In the genomic region with DNA sequence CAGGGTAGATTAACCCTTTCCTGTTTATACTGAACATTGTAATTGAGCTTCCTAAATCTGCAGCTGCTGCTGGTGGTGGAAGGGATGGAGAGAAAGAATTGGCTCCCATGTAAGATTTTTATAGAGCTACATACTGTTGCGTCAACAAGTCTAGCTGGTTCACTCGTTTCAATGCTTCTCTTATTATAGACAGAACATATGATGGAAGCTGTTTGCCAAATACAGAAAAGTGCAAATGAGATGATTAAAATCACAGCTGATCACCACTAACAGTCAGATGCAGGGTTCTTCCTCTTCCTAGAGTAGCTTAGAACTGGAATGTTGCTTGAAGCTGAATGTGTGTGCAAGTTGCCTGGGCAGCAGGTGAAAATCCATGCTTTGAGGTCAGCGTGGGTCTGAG, we compare ENCODE assay signal across 18 mouse cellular contexts.
"Had no signal": no experiment of that assay in that cellular context is flagged by ENCODE, and none has a peak within 500 bp of the region (broad histone marks: within the 10 kb centered on the region; RNA-seq: fewer than 3 reads in every experiment).

No protein-coding gene starts in this region.

- H3K9me3 ChIP-seq: limb, embryonic 13.5 days; liver, embryonic 12.5 days; liver, embryonic 15.5 days; lung, embryonic 15.5 days; megakaryocyte, embryonic 14.5 days; midbrain, embryonic 10.5 days had no signal

- H3K4me3 ChIP-seq: left cerebral cortex, adult 2 months; limb, embryonic 13.5 days; liver, embryonic 12.5 days; liver, embryonic 15.5 days; lung, embryonic 15.5 days; megakaryocyte, embryonic 14.5 days; midbrain, embryonic 10.5 days had no signal

- H3K27me3 ChIP-seq: liver, embryonic 15.5 days had no signal

- H3K27ac ChIP-seq: kidney, postnatal 0 days; left cerebral cortex, adult 2 months; limb, embryonic 13.5 days; liver, embryonic 12.5 days; liver, embryonic 15.5 days; lung, embryonic 15.5 days had no signal

- H3K4me1 ChIP-seq: liver, embryonic 12.5 days; liver, embryonic 15.5 days; megakaryocyte, embryonic 14.5 days had no signal

- H3K36me3 ChIP-seq: limb, embryonic 13.5 days; liver, embryonic 12.5 days; liver, embryonic 15.5 days; lung, embryonic 15.5 days; midbrain, embryonic 10.5 days had no signal

- DNase-seq: kidney, postnatal 25 days; layer of hippocampus, postnatal 36 days; liver; lung, adult 18-20 months; lung, postnatal 10 days; lung, postnatal 36 days; midbrain, embryonic 14.5 days; thymus, adult 2 months; thymus, postnatal 14 days; thymus, postnatal 4 days had no signal

- ATAC-seq: liver, embryonic 12.5 days had no signal

- H3K9ac ChIP-seq: limb, embryonic 13.5 days; liver, embryonic 12.5 days; liver, embryonic 15.5 days; lung, embryonic 15.5 days had no signal

- H3K4me2 ChIP-seq: limb, embryonic 13.5 days; liver, embryonic 12.5 days; liver, embryonic 15.5 days; lung, embryonic 15.5 days had no signal
